Mouse (Mus musculus) MEL (cell line): Measurements from ENCODE around the gene Cntn4.

Source experiments
- CTCF ChIP-seq, 3 experiments: IDR thresholded peaks in 2 of 3; conservative IDR thresholded peaks in 1 of 3; 2 replicates each; pipeline ENCODE4 v1.5.1; 2011 to 2012; ENCODE audit warnings: low read length in 3 of 3, low read depth in 2 of 3, mild to moderate bottlenecking in 2 of 3, improper control_type of control experiment in 1 of 3, inconsistent platforms in 1 of 3, mixed read lengths in 1 of 3, moderate library complexity in 1 of 3; ENCODE audit not compliant: control insufficient read depth in 1 of 3, insufficient read depth in 1 of 3, poor library complexity in 1 of 3, severe bottlenecking in 1 of 3
- GATA1 ChIP-seq: IDR thresholded peaks from 2 replicates; pipeline ENCODE4 v1.6.1; 2011; ENCODE audit warnings: low read depth, low read length, improper control_type of control experiment
- JUND ChIP-seq: IDR thresholded peaks from 2 replicates; pipeline ENCODE4 v1.6.1; 2011; ENCODE audit warnings: low read depth, mild to moderate bottlenecking, improper control_type of control experiment, low read length
- KAT2A ChIP-seq: conservative IDR thresholded peaks from 2 replicates; pipeline ENCODE4 v1.6.1; 2012; ENCODE audit warnings: low read depth, low read length, improper control_type of control experiment, inconsistent platforms
- POLR2A ChIP-seq, 2 experiments: IDR thresholded peaks; 2 replicates each; pipeline ENCODE4 v1.6.1; 2011 to 2012; ENCODE audit warnings: low read length in 2 of 2, mild to moderate bottlenecking in 2 of 2, control low read depth in 1 of 2, improper control_type of control experiment in 1 of 2, low read depth in 1 of 2, moderate library complexity in 1 of 2; ENCODE audit not compliant: control insufficient read depth in 1 of 2, insufficient read depth in 1 of 2, poor library complexity in 1 of 2
- USF2 ChIP-seq, 2 experiments: IDR thresholded peaks; 2 replicates each; pipeline ENCODE4 v1.6.1; 2011 to 2012; ENCODE audit warnings: improper control_type of control experiment in 2 of 2, low read length in 2 of 2, borderline replicate concordance in 1 of 2, inconsistent platforms in 1 of 2, low read depth in 1 of 2, mild to moderate bottlenecking in 1 of 2; ENCODE audit not compliant: insufficient read depth in 1 of 2
- ZNF384 ChIP-seq: IDR thresholded peaks from 2 replicates; pipeline ENCODE4 v1.6.1; 2012; ENCODE audit warnings: low read depth, mild to moderate bottlenecking, inconsistent platforms, low read length, improper control_type of control experiment

GRCm38 (mm10) chr6:105939303-105939702 is 261.8 kb downstream of the Cntn4 start:
- TF ChIP-seq CTCF (IDR thresholded peaks at IDR 0.05 in 2 of 3, conservative IDR thresholded peaks at IDR 0.05 in 1 of 3; ENCODE audit: control insufficient read depth in 1 of 3, insufficient read depth in 1 of 3, low read depth in 2 of 3, low read length in 3 of 3, poor library complexity in 1 of 3, severe bottlenecking in 1 of 3) (no peak), ZNF384 (no peak), GATA1 (no peak), USF2 (IDR thresholded peaks at IDR 0.05; ENCODE audit: borderline replicate concordance in 1 of 2, insufficient read depth in 1 of 2, low read depth in 1 of 2, low read length in 2 of 2) (no peak), POLR2A (IDR thresholded peaks at IDR 0.05; ENCODE audit: control insufficient read depth in 1 of 2, insufficient read depth in 1 of 2, low read depth in 1 of 2, low read length in 2 of 2, poor library complexity in 1 of 2) (no peak), JUND (no peak), KAT2A (no peak)
